Mouse (Mus musculus): ENCODE measurements around the gene Slc35f2. TPM values are rescaled to one million over a fixed set of nuclear protein-coding genes. Genes with fewer than 3 reads are reported as not detected.

The Slc35f2 gene
- polyA plus RNA-seq, 1 experiment from 2014 or later: 4.8 TPM

DNA sequence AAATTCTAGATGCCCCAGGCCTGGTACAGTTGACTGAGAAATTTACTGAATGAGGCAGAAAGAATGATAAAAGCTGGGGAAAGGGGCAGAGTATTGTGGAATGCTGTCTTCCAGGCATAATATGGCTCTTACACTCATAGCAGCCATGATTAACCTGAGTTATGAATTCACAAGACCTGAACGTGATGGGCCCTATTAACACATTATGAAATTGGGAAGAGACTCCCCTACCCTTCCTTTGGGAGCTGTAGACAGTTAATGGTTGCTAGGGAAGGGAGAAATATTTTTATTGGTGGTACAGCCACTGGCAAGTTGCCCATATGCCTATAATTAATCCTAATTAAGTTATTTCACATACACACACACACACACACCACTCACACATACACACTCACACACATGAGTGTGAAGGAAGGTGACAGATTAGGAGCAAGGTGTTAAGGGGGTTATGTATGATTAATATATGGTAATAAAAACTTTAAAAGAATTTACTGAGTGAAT, 22.5 kb downstream of the Slc35f2 start:
- no peaks in the 10 kb centered on the region for H3K9me3 ChIP-seq
- WGBS: 54% methylated on average over 1 of the region's 1 CpGs
- H3K36me3 ChIP-seq: no peaks in the 10 kb centered on the region
- ATAC-seq (ENCODE audit: low FRiP score, low read depth): no peak
- no peak overlapping the region for H3K4me3 ChIP-seq
- H3K27me3 ChIP-seq: no peaks in the 10 kb centered on the region
- H3K9ac ChIP-seq: no peak overlapping the region
- no peak overlapping the region for H3K4me2 ChIP-seq (replicated peaks)
- no peak overlapping the region for H3K27ac ChIP-seq
- H3K4me1 ChIP-seq: peaks cover 30% of the 10 kb centered on the region

DNA sequence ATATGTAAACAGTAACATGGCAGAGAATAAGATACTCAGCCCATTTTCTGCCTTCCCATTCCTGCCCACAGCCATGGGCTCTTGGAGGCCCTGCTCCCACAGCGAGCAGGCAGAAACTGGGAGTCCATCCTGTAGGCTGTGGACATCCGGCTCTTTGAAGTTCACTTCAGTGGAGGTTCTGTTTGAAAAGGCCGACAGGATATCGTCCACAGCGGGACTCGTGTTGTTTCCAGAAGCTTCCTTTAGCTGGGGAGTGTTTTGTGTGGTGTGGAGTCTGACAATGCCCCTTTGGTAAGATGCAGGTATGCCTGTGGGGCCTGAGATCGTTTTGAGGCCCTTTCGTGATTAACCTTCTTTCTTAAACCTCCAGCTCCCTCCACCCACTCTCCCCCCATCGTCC, 23.2 kb downstream of the Slc35f2 start:
- H3K9ac ChIP-seq: no peak overlapping the region
- no peaks in the 10 kb centered on the region for H3K36me3 ChIP-seq
- 43% methylated on average over 9 of the region's 9 CpGs for WGBS
- peaks cover 24% of the 10 kb centered on the region for H3K4me1 ChIP-seq
- ATAC-seq (ENCODE audit: low FRiP score, low read depth): no peak
- peak overlapping the region; percentile 23 for H3K4me2 ChIP-seq (replicated peaks)
- H3K4me3 ChIP-seq: no peak overlapping the region
- no peaks in the 10 kb centered on the region for H3K27me3 ChIP-seq
- no peak overlapping the region for H3K27ac ChIP-seq
- no peaks in the 10 kb centered on the region for H3K9me3 ChIP-seq

GRCm38 (mm10) chr9:53795351-53795750, 24.0 kb downstream of the Slc35f2 start:
- H3K36me3 ChIP-seq: no peaks in the 10 kb centered on the region

DNA sequence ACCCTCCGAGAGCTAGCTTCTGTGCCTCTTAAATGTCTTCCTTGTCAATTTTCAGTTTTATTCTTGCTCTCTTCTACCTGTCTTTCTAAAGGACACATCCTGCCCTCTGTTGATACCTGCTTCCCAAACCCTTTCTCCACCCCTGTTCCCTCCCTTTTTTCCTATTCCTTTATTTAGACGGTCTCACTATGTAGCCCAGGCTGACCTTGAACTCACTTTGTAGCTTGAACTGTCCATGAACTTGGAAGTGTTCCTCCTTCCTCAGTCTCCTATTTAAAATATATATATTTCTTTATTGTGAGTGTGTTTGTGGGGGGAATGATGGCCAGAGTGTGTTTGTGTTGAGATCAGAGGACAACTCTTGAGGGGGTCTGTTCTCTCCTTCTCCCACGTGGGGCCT, 25.0 kb downstream of the Slc35f2 start:
- H3K4me1 ChIP-seq: peaks cover 18% of the 10 kb centered on the region
- no peaks in the 10 kb centered on the region for H3K36me3 ChIP-seq
- WGBS: 85% methylated on average over 3 of the region's 3 CpGs
- H3K9me3 ChIP-seq: no peaks in the 10 kb centered on the region
- no peak overlapping the region for H3K27ac ChIP-seq
- no peaks in the 10 kb centered on the region for H3K27me3 ChIP-seq
- no peak overlapping the region for H3K9ac ChIP-seq
- H3K4me3 ChIP-seq: no peak overlapping the region
- no peak overlapping the region for H3K4me2 ChIP-seq (replicated peaks)
- no peak for ATAC-seq (ENCODE audit: low FRiP score, low read depth)

More at GRCm38 (mm10) chr9:53795351-53795750, 24.0 kb downstream of the Slc35f2 start:
- H3K4me3 ChIP-seq: no peak overlapping the region
- no peaks in the 10 kb centered on the region for H3K27me3 ChIP-seq
- no peaks in the 10 kb centered on the region for H3K9me3 ChIP-seq
- H3K4me2 ChIP-seq (replicated peaks): 0 out of 2 replicates have a peak overlapping the region, but pooled peaks have one; percentile 9
- H3K27ac ChIP-seq: no peak overlapping the region
- H3K9ac ChIP-seq: no peak overlapping the region
- peaks cover 18% of the 10 kb centered on the region for H3K4me1 ChIP-seq
- no peak for ATAC-seq (ENCODE audit: low FRiP score, low read depth)

- WGBS: 80% methylated on average over 2 of the region's 2 CpGs
- Histone ChIP-seq H3K4me3 (no peak overlapping the region), H3K9me3 (no peaks in the 10 kb centered on the region), H3K27me3 (no peaks in the 10 kb centered on the region), H3K27ac (no peak overlapping the region), H3K4me2 (replicated peaks) (no peak overlapping the region), H3K36me3 (no peaks in the 10 kb centered on the region), H3K4me1 (peaks cover 18% of the 10 kb centered on the region), H3K9ac (no peak overlapping the region)
- no peak for ATAC-seq (ENCODE audit: low FRiP score, low read depth)
These were observed 25.8 kb downstream of the Slc35f2 start for GRCm38 (mm10) chr9:53797141-53797540.

DNA sequence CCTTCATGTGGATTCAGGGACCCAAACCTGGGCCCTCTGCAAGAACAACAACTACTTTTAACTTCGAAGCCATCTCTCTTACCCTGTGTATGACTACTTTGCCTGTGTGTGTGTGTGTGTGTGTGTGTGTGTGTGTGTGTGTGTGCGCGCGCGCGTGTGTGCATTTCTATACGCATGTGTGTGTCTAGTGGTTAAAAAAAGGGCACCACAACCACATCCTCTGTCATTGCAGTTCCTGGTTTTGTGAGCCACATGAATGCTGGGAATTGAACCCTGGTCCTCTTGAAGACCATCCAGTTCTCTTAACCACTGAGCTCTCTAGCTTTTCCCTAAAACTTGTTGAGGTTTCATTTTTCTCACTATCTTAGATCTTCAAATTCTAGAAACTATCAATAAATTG, 31.6 kb downstream of the Slc35f2 start:
- 92% methylated on average over 7 of the region's 7 CpGs for WGBS

GRCm38 (mm10) chr9:53806496-53807086, 35.3 kb downstream of the Slc35f2 start:
- Histone ChIP-seq H3K9ac (no peak overlapping the region), H3K27me3 (no peaks in the 10 kb centered on the region), H3K4me2 (replicated peaks) (no peak overlapping the region), H3K4me1 (peaks cover 4% of the 10 kb centered on the region; the same call in 1 of the 2 replicates), H3K27ac (no peak overlapping the region), H3K36me3 (no peaks in the 10 kb centered on the region), H3K4me3 (no peak overlapping the region), H3K9me3 (no peaks in the 10 kb centered on the region)
- 13% methylated on average over 7 of the region's 7 CpGs for WGBS
- no peak for ATAC-seq (ENCODE audit: low FRiP score, low read depth)

More for the DNA sequence above, 31.6 kb downstream of the Slc35f2 start:
- no peak for ATAC-seq (ENCODE audit: low FRiP score, low read depth)
- Histone ChIP-seq H3K27me3 (no peaks in the 10 kb centered on the region), H3K36me3 (no peaks in the 10 kb centered on the region), H3K4me1 (peaks cover 4% of the 10 kb centered on the region; the same call in 1 of the 2 replicates), H3K9me3 (no peaks in the 10 kb centered on the region), H3K4me2 (replicated peaks) (no peak overlapping the region), H3K9ac (no peak overlapping the region), H3K4me3 (no peak overlapping the region), H3K27ac (no peak overlapping the region)

DNA sequence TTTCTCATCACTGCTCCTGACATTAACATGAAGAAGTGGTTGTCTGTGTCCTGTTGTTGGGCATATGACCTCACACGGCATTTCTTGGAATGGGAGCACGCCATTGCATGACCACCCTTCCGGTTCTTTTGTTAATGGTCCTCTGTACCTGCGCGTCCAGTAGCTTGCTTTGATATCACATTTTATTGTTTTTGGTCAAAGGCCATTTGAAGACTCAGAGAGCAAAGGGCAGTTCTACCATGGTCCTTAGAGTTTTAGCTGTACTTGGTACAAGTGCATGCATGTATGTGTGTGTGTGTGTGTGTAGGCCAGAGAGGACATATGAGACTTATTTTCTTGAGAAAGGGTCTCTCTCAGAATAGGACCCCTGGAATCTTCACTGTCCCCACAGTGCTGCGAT, 42.1 kb downstream of the Slc35f2 start:
- no peak overlapping the region for H3K4me2 ChIP-seq (replicated peaks)
- no peak overlapping the region for H3K4me3 ChIP-seq
- H3K36me3 ChIP-seq: no peaks in the 10 kb centered on the region
- H3K9me3 ChIP-seq: no peaks in the 10 kb centered on the region
- ATAC-seq (ENCODE audit: low FRiP score, low read depth): no peak
- WGBS: 97% methylated on average over 6 of the region's 6 CpGs
- no peaks in the 10 kb centered on the region for H3K27me3 ChIP-seq
- no peaks in the 10 kb centered on the region for H3K4me1 ChIP-seq
- H3K27ac ChIP-seq: no peak overlapping the region
- no peak overlapping the region for H3K9ac ChIP-seq

DNA sequence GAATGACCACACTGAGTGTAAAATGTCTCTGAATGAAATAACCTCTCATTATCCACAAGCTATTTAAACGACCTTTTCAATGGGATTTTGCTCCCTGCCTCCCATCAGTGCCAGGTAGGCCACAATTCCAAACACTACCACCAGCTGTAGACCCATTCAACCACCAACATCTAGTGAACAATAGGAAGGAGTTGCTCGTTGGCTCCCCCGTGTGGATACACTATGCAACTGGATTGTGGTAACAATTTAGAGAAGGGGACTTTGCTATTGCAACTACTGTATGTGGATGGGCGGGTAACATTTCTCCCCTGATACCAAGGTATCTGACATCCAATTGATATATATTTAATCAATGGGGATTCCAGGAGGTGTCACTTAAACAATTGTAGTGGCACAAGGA, 47.4 kb downstream of the Slc35f2 start:
- 38% methylated on average over 4 of the region's 4 CpGs for WGBS
- no peaks in the 10 kb centered on the region for H3K9me3 ChIP-seq
- ATAC-seq (ENCODE audit: low FRiP score, low read depth): no peak
- no peak overlapping the region for H3K4me3 ChIP-seq
- no peaks in the 10 kb centered on the region for H3K27me3 ChIP-seq
- H3K9ac ChIP-seq: no peak overlapping the region
- H3K27ac ChIP-seq: no peak overlapping the region
- H3K4me1 ChIP-seq: no peaks in the 10 kb centered on the region
- no peak overlapping the region for H3K4me2 ChIP-seq (replicated peaks)
- no peaks in the 10 kb centered on the region for H3K36me3 ChIP-seq

GRCm38 (mm10) chr9:53825318-53825717, 54.0 kb downstream of the Slc35f2 start:
- Histone ChIP-seq H3K4me3 (no peak overlapping the region), H3K27me3 (peaks cover 8% of the 10 kb centered on the region), H3K27ac (no peak overlapping the region), H3K9ac (no peak overlapping the region), H3K36me3 (no peaks in the 10 kb centered on the region), H3K4me2 (replicated peaks) (no peak overlapping the region), H3K9me3 (no peaks in the 10 kb centered on the region), H3K4me1 (peaks cover 3% of the 10 kb centered on the region)
- 12% methylated on average over 9 of the region's 9 CpGs for WGBS
- ATAC-seq (ENCODE audit: low FRiP score, low read depth): no peak

- peak overlapping the region; percentile 48 for H3K4me3 ChIP-seq
- H3K9ac ChIP-seq: peak overlapping the region; percentile 57
- H3K9me3 ChIP-seq: no peaks in the 10 kb centered on the region
- H3K27me3 ChIP-seq: peaks cover 8% of the 10 kb centered on the region
- no peak overlapping the region for H3K27ac ChIP-seq
- no peak for ATAC-seq (ENCODE audit: low FRiP score, low read depth)
- H3K4me2 ChIP-seq (replicated peaks): peak overlapping the region; percentile 64
- WGBS: 18% methylated on average over 14 of the region's 14 CpGs
- H3K36me3 ChIP-seq: no peaks in the 10 kb centered on the region
- H3K4me1 ChIP-seq: peaks cover 3% of the 10 kb centered on the region
These were observed 57.9 kb downstream of the Slc35f2 start for GRCm38 (mm10) chr9:53829081-53829865.

DNA sequence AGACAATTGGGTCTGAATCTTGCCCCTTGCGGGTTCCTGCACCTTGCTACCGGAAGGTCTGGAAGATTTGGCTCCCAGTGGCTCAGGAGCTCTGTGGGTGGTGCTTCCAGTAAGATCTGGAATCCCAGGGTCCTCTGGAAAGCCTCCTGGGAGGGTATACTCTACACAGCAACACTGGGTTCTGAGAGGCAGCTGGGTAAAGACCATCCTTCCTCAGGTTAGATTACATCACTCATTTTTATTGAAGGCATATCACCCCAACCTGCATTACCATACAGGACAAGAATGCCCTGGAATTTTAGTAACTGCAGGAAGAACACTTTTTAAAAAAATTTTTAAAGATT, 58.5 kb downstream of the Slc35f2 start:
- H3K27me3 ChIP-seq: peaks cover 8% of the 10 kb centered on the region
- H3K9me3 ChIP-seq: no peaks in the 10 kb centered on the region
- H3K27ac ChIP-seq: no peak overlapping the region
- H3K9ac ChIP-seq: peak overlapping the region; percentile 57
- 32% methylated on average over 2 of the region's 2 CpGs for WGBS
- peak overlapping the region; percentile 64 for H3K4me2 ChIP-seq (replicated peaks)
- peak overlapping the region; percentile 48 for H3K4me3 ChIP-seq
- peaks cover 3% of the 10 kb centered on the region for H3K4me1 ChIP-seq
- ATAC-seq (ENCODE audit: low FRiP score, low read depth): no peak
- no peaks in the 10 kb centered on the region for H3K36me3 ChIP-seq
